Mouse (Mus musculus): Measurements from ENCODE around the gene Gabpb2.

DNA sequence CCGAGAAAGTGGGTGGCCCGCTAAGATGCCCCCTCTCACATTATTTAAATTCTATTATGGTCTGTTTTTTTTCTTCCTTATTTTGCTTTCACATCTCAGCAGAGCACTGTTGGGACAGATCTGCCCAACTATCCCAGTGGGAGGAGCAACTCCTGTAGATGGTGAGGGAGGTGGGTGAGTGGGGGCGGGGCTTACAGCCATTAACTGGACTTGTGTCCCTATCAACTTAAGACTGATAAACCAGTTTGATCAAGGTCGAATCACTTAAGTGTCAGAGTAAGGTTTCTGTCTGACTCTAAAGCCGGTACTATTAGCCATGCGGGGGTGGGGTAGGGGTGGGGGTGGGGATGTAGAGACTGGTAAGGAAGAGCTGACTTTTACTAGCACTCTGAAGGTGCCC is 82.7 kb downstream of the Gabpb2 start:
- no peak for TF ChIP-seq CTCF (conservative IDR thresholded peaks at IDR 0.05; ENCODE audit: low read length)
- no peak for TF ChIP-seq NANOG (IDR thresholded peaks at IDR 0.05; ENCODE audit: borderline replicate concordance, low read length)
- TF ChIP-seq POU5F1 (IDR thresholded peaks at IDR 0.05; ENCODE audit: borderline replicate concordance, low read length) = no peak

Measured in E14TG2a.4 (cell line).